Mouse (Mus musculus) limb, embryonic 14.5 days (tissue): ENCODE measurements around the gene Map2k7. TPM values are rescaled to one million over a fixed set of nuclear protein-coding genes. Genes with fewer than 3 reads are reported as not detected.

Experiments used
- ATAC-seq: fragments of 200-750 bp; cut with Nextera tagmentation; 2 replicates; pipeline ENCODE4 v1.8.0; 2017; ENCODE audit warnings: low read depth, moderate number of reproducible peaks, moderate TSS enrichment; ENCODE audit not compliant: low FRiP score
- DNase-seq: peaks from one replicate; pipeline ENCODE4 v3.0.0-alpha.2; 2015; ENCODE audit warnings: low spot score
- H3K27ac ChIP-seq: fragments of 300-500 bp; sonication (generic); replicated peaks from 2 replicates; pipeline ENCODE4 v1.5.1; 2014; ENCODE audit warnings: low read depth, mild to moderate bottlenecking, low read length, moderate library complexity, mixed read lengths
- H3K27me3 ChIP-seq: fragments of 300-500 bp; sonication (generic); 2 replicates; pipeline ENCODE4 v1.6.1; 2014; ENCODE audit warnings: low read length, mixed read lengths; ENCODE audit not compliant: control insufficient read depth, insufficient read depth
- H3K36me3 ChIP-seq: fragments of 300-500 bp; sonication (generic); 2 replicates; pipeline ENCODE4 v1.6.1; 2014; ENCODE audit warnings: mild to moderate bottlenecking, low read length, moderate library complexity, mixed read lengths; ENCODE audit not compliant: control insufficient read depth, insufficient read depth
- H3K4me1 ChIP-seq: fragments of 300-500 bp; sonication (generic); 2 replicates; pipeline ENCODE4 v1.6.1; 2014; ENCODE audit warnings: antibody characterized with exemption, low read length, mixed read lengths; ENCODE audit not compliant: control insufficient read depth, insufficient read depth
- H3K4me2 ChIP-seq: fragments of 300-500 bp; sonication (generic); replicated peaks from 2 replicates; pipeline ENCODE4 v1.6.1; 2014; ENCODE audit warnings: low read depth, mild to moderate bottlenecking, low read length, moderate library complexity; ENCODE audit not compliant: severe bottlenecking
- H3K4me3 ChIP-seq: fragments of 300-500 bp; sonication (generic); replicated peaks from 2 replicates; pipeline ENCODE4 v1.5.1; 2014; ENCODE audit warnings: low read length
- H3K9ac ChIP-seq: fragments of 300-500 bp; sonication (generic); 2 replicates; pipeline ENCODE4 v1.6.1; 2014; ENCODE audit warnings: mild to moderate bottlenecking, low read depth, low read length, moderate library complexity; ENCODE audit not compliant: severe bottlenecking
- H3K9me3 ChIP-seq: fragments of 300-500 bp; sonication (generic); 2 replicates; pipeline ENCODE4 v1.6.1; 2016; ENCODE audit warnings: low read length; ENCODE audit not compliant: control insufficient read depth
- POLR2A ChIP-seq: fragments of 200-500 bp; IDR thresholded peaks from 2 replicates; pipeline ENCODE4 v1.8.0; 2012; ENCODE audit warnings: inconsistent platforms, mild to moderate bottlenecking, moderate library complexity, borderline replicate concordance; ENCODE audit not compliant: insufficient read depth, insufficient read length; ENCODE audit errors: extremely low read depth
- WGBS: fragments of 180-500 bp; shearing (Covaris S2); extraction: QIAGEN DNeasy Blood & Tissue Kit; methylation state at CpG from one replicate; pipeline ENCODE4 v1.1.7; 2014; 5-methylcytosine and 5-hydroxymethylcytosine counted together
- polyA plus RNA-seq, 2 experiments: library from polyadenylated mRNA; depleted of rRNA in 1 of 2; stranded (reverse) in 1 of 2; unstranded in 1 of 2; fragments of >200 nt; fragmentation: Nextera tagmentation in 1 of 2; extraction: Ambion mirVana in 1 of 2; gene quantifications; 2 replicates each; pipeline versions ENCODE4 v1.2.1 to v1.2.3; 2012 to 2014

Gene Map2k7
- 65.3 and 68.3 TPM in 2 replicates for polyA plus RNA-seq (2012; rRNA removed)
- polyA plus RNA-seq (2014; fragmentation: Nextera tagmentation; extraction: Ambion mirVana): 18.5 and 25.8 TPM in 2 replicates

GRCm38 (mm10) chr8:4238434-4239192, at the start of gene Map2k7, which contains the start of gene Gm49320:
Gene Map2k7 (plus strand): TSS chr8:4238740.
Gene Gm49320 (plus strand): TSS chr8:4238865.
- Histone ChIP-seq H3K36me3 (peaks cover 26% of the 10 kb centered on the region), H3K9me3 (no peaks in the 10 kb centered on the region), H3K4me2 (peak within 1 kb of the TSS; percentile 86), H3K9ac (peak within 1 kb of the TSS; percentile 88), H3K27ac (peak within 1 kb of the TSS; percentile 93), H3K4me1 (peaks cover 16% of the 10 kb centered on the region), H3K27me3 (no peaks in the 10 kb centered on the region), H3K4me3 (peak within 1 kb of the TSS; percentile 82)
- ATAC-seq: peak; percentile 94
- peak; percentile 100 for DNase-seq
- WGBS: under 1% methylated on average over 57 of the region's 71 CpGs
- peak; percentile 80; the same call in 1 of the 2 replicates for TF ChIP-seq POLR2A

GRCm38 (mm10) chr8:4189031-4189722, 49.4 kb upstream of the Map2k7 start:
- ATAC-seq (no peak), DNase-seq (no peak)
- no peaks in the 10 kb centered on the region for H3K9me3 ChIP-seq
- H3K4me1 ChIP-seq: peaks cover 3% of the 10 kb centered on the region; the same call in 1 of the 2 replicates
- H3K27ac ChIP-seq: no peak overlapping the region
- no peak overlapping the region for H3K4me2 ChIP-seq
- H3K9ac ChIP-seq: no peak overlapping the region
- 36% methylated on average over 3 of the region's 3 CpGs for WGBS
- peaks cover 49% of the 10 kb centered on the region for H3K36me3 ChIP-seq
- H3K27me3 ChIP-seq: no peaks in the 10 kb centered on the region
- H3K4me3 ChIP-seq: no peak overlapping the region
- TF ChIP-seq POLR2A: no peak

GRCm38 (mm10) chr8:4192305-4192704, 46.2 kb upstream of the Map2k7 start:
- no peak for ATAC-seq
- H3K9me3 ChIP-seq: no peaks in the 10 kb centered on the region
- no peaks in the 10 kb centered on the region for H3K27me3 ChIP-seq
- no peak overlapping the region for H3K27ac ChIP-seq
- H3K4me3 ChIP-seq: no peak overlapping the region
- TF ChIP-seq POLR2A: no peak
- H3K36me3 ChIP-seq: peaks cover 30% of the 10 kb centered on the region
- peaks cover 3% of the 10 kb centered on the region; the same call in 1 of the 2 replicates for H3K4me1 ChIP-seq
- no peak overlapping the region for H3K9ac ChIP-seq
- WGBS: 56% methylated on average over 5 of the region's 5 CpGs
- no peak for DNase-seq
- H3K4me2 ChIP-seq: no peak overlapping the region

GRCm38 (mm10) chr8:4192807-4193587, 45.5 kb upstream of the Map2k7 start:
- H3K27ac ChIP-seq: no peak overlapping the region
- no peak overlapping the region for H3K9ac ChIP-seq

GRCm38 (mm10) chr8:4193588-4193894, 45.0 kb upstream of the Map2k7 start:
- Histone ChIP-seq H3K4me2 (0 out of 2 replicates have a peak overlapping the region, but pooled peaks have one; percentile 6), H3K4me3 (no peak overlapping the region), H3K36me3 (peaks cover 19% of the 10 kb centered on the region), H3K27me3 (no peaks in the 10 kb centered on the region), H3K4me1 (peaks cover 3% of the 10 kb centered on the region; the same call in 1 of the 2 replicates), H3K27ac (no peak overlapping the region), H3K9ac (no peak overlapping the region), H3K9me3 (no peaks in the 10 kb centered on the region)
- ATAC-seq (no peak), DNase-seq (no peak)
- TF ChIP-seq POLR2A: no peak
- WGBS: 54% methylated on average over 7 of the region's 7 CpGs

More at GRCm38 (mm10) chr8:4192807-4193587, 45.5 kb upstream of the Map2k7 start:
- Histone ChIP-seq H3K9me3 (no peaks in the 10 kb centered on the region), H3K4me1 (peaks cover 3% of the 10 kb centered on the region; the same call in 1 of the 2 replicates), H3K36me3 (peaks cover 23% of the 10 kb centered on the region), H3K4me2 (0 out of 2 replicates have a peak overlapping the region, but pooled peaks have one; percentile 6), H3K4me3 (no peak overlapping the region), H3K27me3 (no peaks in the 10 kb centered on the region)
- no peak for TF ChIP-seq POLR2A
- DNase-seq (peak; percentile 67), ATAC-seq (peak; percentile 71; the same call in 1 of the 2 replicates)
- 11% methylated on average over 16 of the region's 18 CpGs for WGBS
